Mouse (Mus musculus): ENCODE data around the gene Erbb4.

DNA sequence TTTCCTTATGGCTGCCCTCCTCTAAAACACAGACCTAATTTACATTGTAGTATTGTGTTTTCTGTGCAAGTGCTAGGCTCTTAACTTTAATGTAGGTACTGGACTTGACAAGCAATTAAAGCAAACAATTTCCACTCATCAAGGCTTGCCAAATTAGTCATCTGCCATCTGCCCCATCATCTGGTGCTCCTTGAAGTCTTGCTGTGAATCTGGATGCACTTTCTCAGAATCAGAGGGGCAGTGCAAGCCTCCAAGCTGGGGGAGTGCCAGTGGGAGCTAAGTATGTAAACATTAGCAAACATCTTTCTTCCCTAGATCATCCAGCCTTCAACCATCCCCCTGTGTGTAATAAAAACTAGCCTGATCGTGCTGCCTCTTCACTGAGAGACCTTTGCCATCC, 358.9 kb downstream of the Erbb4 start:
- TF ChIP-seq CTCF (IDR thresholded peaks at IDR 0.05; ENCODE audit: extremely low read depth, insufficient read length, insufficient replicate concordance, low read depth, low read length) (no peak), POLR2A (IDR thresholded peaks at IDR 0.05; ENCODE audit: low read depth, low read length) (no peak)

Measured in small intestine, adult 2 months (tissue).